Mouse (Mus musculus) G1E (cell line): ENCODE measurements around the gene Spg21.

Experiments
- CTCF ChIP-seq: IDR thresholded peaks from 2 replicates; pipeline ENCODE4 v1.5.1; 2012; ENCODE audit warnings: low read depth, low read length, inconsistent platforms, mixed read lengths
- GATA1 ChIP-seq: IDR thresholded peaks from 2 replicates; pipeline ENCODE4 v1.6.1; 2012; ENCODE audit warnings: borderline replicate concordance, low read length, inconsistent platforms, mixed read lengths
- POLR2AphosphoS5 ChIP-seq: IDR thresholded peaks from 2 replicates; pipeline ENCODE4 v1.6.1; 2012; ENCODE audit warnings: low read depth, low read length, inconsistent platforms; ENCODE audit not compliant: insufficient replicate concordance
- TAL1 ChIP-seq: conservative IDR thresholded peaks from 2 replicates; pipeline ENCODE4 v1.6.1; 2012; ENCODE audit warnings: low read depth, low read length, inconsistent platforms, mixed read lengths

GRCm38 (mm10) chr9:65424393-65424792, 36.4 kb upstream of the Spg21 start:
- TF ChIP-seq CTCF, result no peak
- no peak for TF ChIP-seq TAL1
- TF ChIP-seq POLR2AphosphoS5, result no peak
- no peak for TF ChIP-seq GATA1
